Mouse (Mus musculus) liver, embryonic 12.5 days (tissue): Measurements from ENCODE around the gene Lypd4. TPM values are rescaled to one million over a fixed set of nuclear protein-coding genes. Genes with fewer than 3 reads are reported as not detected.
A peak's percentile ranks its signal among the peaks of the same experiment; 100 is the strongest.
"Not testable (repeated sequence)": the region's sequence is repeated elsewhere in the genome, so short reads cannot be mapped to it uniquely, and the experiment has no call there.

Experiments used
- ATAC-seq: fragments of 200-750 bp; cut with Nextera tagmentation; 2 replicates; pipeline ENCODE4 v1.8.0; 2017; ENCODE audit warnings: moderate number of reproducible peaks, mild to moderate bottlenecking, moderate library complexity
- H3K27ac ChIP-seq: fragments of 300-500 bp; sonication (generic); 2 replicates; pipeline ENCODE4 v1.5.1; 2016; ENCODE audit warnings: mild to moderate bottlenecking
- H3K27me3 ChIP-seq: fragments of 300-500 bp; sonication (generic); replicated peaks from 2 replicates; pipeline ENCODE4 v1.6.1; 2016; ENCODE audit warnings: mild to moderate bottlenecking, moderate library complexity
- H3K36me3 ChIP-seq: fragments of 300-500 bp; sonication (generic); 2 replicates; pipeline ENCODE4 v1.6.1; 2016; ENCODE audit warnings: mild to moderate bottlenecking, moderate library complexity
- H3K4me1 ChIP-seq: fragments of 300-500 bp; sonication (generic); 2 replicates; pipeline ENCODE4 v1.6.1; 2016
- H3K4me2 ChIP-seq: fragments of 300-500 bp; sonication (generic); 2 replicates; pipeline ENCODE4 v1.6.1; 2016; ENCODE audit warnings: mild to moderate bottlenecking, moderate library complexity
- H3K4me3 ChIP-seq: fragments of 300-500 bp; sonication (generic); 2 replicates; pipeline ENCODE4 v1.5.1; 2016; ENCODE audit warnings: mild to moderate bottlenecking, moderate library complexity
- H3K9ac ChIP-seq: fragments of 300-500 bp; sonication (generic); 2 replicates; pipeline ENCODE4 v1.6.1; 2016; ENCODE audit warnings: mild to moderate bottlenecking, moderate library complexity
- H3K9me3 ChIP-seq: fragments of 300-500 bp; sonication (generic); replicated peaks from 2 replicates; pipeline ENCODE4 v1.6.1; 2016; ENCODE audit warnings: mild to moderate bottlenecking, moderate library complexity
- WGBS: fragments of 180-500 bp; shearing (Covaris S2); methylation state at CpG from one replicate; pipeline ENCODE4 v1.1.7; 2016; ENCODE audit not compliant: insufficient replicate concordance; 5-methylcytosine and 5-hydroxymethylcytosine counted together
- polyA plus RNA-seq: library from polyadenylated mRNA; unstranded; fragments of >200 nt; fragmentation: Nextera tagmentation; extraction: Ambion mirVana; gene quantifications from 2 replicates; pipeline ENCODE4 v1.2.1, GENCODE M21; 2016

Gene Lypd4
- polyA plus RNA-seq, 1 experiment from 2014 or later: not detected

DNA sequence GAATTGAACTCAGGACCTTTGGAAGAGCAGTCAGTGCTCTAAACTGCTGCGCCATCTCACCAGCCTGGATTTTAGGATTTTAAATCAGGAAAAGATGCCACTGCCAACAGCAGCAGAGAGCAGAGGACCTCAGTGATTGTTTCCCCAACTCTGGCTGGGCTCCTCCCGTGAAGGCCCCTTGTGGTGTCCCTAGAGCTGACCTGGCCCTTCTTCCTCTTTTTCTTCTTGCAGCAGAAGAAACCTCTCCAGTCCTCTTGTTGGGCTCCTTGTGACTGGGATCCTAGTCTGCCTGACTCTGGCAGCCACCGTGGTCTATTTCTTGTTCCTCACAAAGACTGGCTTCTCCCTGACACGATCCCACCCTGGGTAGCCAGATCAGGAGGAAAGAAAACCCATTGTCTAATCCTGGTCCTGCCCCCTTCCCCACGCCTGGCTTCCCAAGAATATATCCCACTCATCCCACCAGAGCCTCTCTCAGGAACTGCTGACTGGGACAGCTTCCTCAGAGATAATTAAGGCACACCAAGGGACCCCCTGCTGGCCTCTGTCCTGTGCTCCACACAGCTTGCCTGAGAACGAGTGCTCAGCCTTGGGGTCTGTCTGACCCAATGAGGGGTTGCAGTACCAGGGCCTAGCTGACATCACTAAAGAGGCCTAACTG is 13.2 kb downstream of the Lypd4 start:
- 0 out of 2 replicates have a peak overlapping the region, but pooled peaks have one; percentile 4 for H3K9ac ChIP-seq
- no peak for ATAC-seq
- H3K4me1 ChIP-seq: peaks cover 97% of the 10 kb centered on the region
- H3K9me3 ChIP-seq: no peaks in the 10 kb centered on the region
- 44% methylated on average over 6 of the region's 6 CpGs for WGBS
- no peaks in the 10 kb centered on the region for H3K27me3 ChIP-seq
- no peak overlapping the region for H3K4me2 ChIP-seq
- H3K4me3 ChIP-seq: no peak overlapping the region
- H3K27ac ChIP-seq: peak overlapping the region; percentile 96; the same call in 1 of the 2 replicates
- no peaks in the 10 kb centered on the region for H3K36me3 ChIP-seq

GRCm38 (mm10) chr7:24853695-24854094 is 16.0 kb downstream of the Lypd4 start:
- no peaks in the 10 kb centered on the region for H3K27me3 ChIP-seq
- H3K9ac ChIP-seq: peak overlapping the region; percentile 70
- H3K9me3 ChIP-seq: no peaks in the 10 kb centered on the region
- 33% methylated on average over 7 of the region's 7 CpGs for WGBS
- peak overlapping the region; percentile 99 for H3K27ac ChIP-seq
- H3K4me1 ChIP-seq: peaks cover 94% of the 10 kb centered on the region
- H3K36me3 ChIP-seq: no peaks in the 10 kb centered on the region
- H3K4me2 ChIP-seq: peak overlapping the region; percentile 75
- no peak for ATAC-seq
- H3K4me3 ChIP-seq: peak overlapping the region; percentile 10; the same call in 1 of the 2 replicates

- peak overlapping the region; percentile 70 for H3K9ac ChIP-seq
- no peaks in the 10 kb centered on the region for H3K27me3 ChIP-seq
- peak overlapping the region; percentile 75 for H3K4me2 ChIP-seq
- H3K4me1 ChIP-seq: peaks cover 89% of the 10 kb centered on the region
- H3K4me3 ChIP-seq: peak overlapping the region; percentile 10; the same call in 1 of the 2 replicates
- H3K9me3 ChIP-seq: no peaks in the 10 kb centered on the region
- H3K36me3 ChIP-seq: no peaks in the 10 kb centered on the region
- peak overlapping the region; percentile 99 for H3K27ac ChIP-seq
- peak; percentile 76 for ATAC-seq
These were observed 16.5 kb downstream of the Lypd4 start for GRCm38 (mm10) chr7:24853233-24853563.

DNA sequence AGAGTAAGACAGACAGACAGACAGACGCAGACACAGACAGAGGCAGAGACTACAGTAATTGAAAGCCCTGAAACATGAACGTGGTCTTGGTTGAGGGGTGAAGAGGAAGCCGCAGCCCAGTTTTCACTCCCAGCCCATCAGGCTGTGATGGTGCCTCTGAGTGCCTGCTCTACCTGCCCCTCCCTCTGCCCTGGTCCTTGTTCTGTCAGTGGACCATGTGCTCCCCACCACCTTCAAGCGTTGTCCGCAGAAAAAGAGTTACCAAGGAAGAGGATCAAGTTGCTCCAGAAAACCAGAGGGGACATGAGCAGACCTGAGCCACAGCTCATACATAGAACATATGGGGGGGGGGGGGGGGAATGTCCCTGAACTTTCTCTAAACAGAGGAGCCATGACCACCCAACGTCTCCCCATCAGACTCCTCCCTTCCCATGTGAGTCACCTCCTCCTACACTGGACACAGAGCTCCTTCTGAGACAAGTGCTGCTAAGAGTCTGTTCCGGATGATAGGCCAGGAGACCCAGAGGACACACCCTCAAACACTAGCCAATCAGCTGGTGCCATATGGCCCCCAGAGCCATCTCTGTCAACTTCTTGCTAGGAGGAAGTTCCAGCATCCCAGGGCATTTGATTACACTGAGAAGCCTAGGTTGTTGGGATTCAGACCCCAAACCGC is 17.0 kb downstream of the Lypd4 start:
- peak overlapping the region; percentile 99 for H3K27ac ChIP-seq
- 33% methylated on average over 8 of the region's 8 CpGs for WGBS
- no peaks in the 10 kb centered on the region for H3K27me3 ChIP-seq
- no peaks in the 10 kb centered on the region for H3K36me3 ChIP-seq
- H3K4me2 ChIP-seq: peak overlapping the region; percentile 75
- peak; percentile 95 for ATAC-seq
- peak overlapping the region; percentile 55 for H3K4me3 ChIP-seq
- H3K4me1 ChIP-seq: peaks cover 84% of the 10 kb centered on the region
- peak overlapping the region; percentile 76 for H3K9ac ChIP-seq
- no peaks in the 10 kb centered on the region for H3K9me3 ChIP-seq

DNA sequence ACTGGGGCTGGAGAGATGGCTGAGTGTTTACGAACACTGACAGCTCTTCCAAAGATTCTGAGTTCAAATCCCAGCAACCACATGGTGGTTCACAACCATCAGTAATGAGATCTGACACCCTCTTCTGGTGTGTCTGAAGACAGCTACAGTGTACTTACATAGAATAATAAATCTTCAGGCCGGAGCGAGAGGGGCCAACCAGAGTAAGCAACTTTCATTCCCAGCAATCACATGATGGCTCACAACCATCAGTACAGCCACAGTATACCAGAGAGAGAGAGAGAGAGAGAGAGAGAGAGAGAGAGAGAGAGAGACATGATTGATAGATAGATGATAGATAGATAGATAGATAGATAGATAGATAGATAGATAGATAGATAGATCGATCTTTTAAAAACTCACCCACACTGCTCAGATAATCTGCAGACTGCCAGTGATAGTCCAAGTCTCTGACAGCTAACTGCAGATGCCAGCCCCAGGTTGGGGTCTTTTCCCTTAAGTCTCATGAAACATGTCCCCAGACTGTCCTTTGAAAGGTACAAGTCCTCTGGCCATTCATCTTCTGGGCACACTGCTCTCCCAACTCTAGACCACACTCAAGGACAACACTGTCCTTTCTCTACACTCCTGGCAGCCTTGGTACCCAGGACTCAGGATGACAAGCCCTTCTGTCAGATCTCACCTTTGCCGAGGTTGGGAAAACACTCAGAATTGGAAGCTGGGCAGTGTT is 18.0 kb downstream of the Lypd4 start:
- Histone ChIP-seq H3K4me1 (peaks cover 81% of the 10 kb centered on the region), H3K9me3 (no peaks in the 10 kb centered on the region), H3K9ac (peak overlapping the region; percentile 76), H3K27ac (peak overlapping the region; percentile 99), H3K4me2 (peak overlapping the region; percentile 75), H3K4me3 (peak overlapping the region; percentile 55), H3K36me3 (no peaks in the 10 kb centered on the region), H3K27me3 (no peaks in the 10 kb centered on the region)
- 60% methylated on average over 5 of the region's 5 CpGs for WGBS
- ATAC-seq: no peak

- ATAC-seq: peak; percentile 48
- H3K27ac ChIP-seq: peak overlapping the region; percentile 99
- H3K9me3 ChIP-seq: no peaks in the 10 kb centered on the region
- no peaks in the 10 kb centered on the region for H3K36me3 ChIP-seq
- H3K9ac ChIP-seq: peak overlapping the region; percentile 76
- 6% methylated on average over 6 of the region's 6 CpGs for WGBS
- peaks cover 83% of the 10 kb centered on the region for H3K4me1 ChIP-seq
- H3K4me2 ChIP-seq: peak overlapping the region; percentile 75
- H3K4me3 ChIP-seq: peak overlapping the region; percentile 55
- no peaks in the 10 kb centered on the region for H3K27me3 ChIP-seq
These were observed 18.8 kb downstream of the Lypd4 start for GRCm38 (mm10) chr7:24850899-24851303.

GRCm38 (mm10) chr7:24850162-24850561 is 19.6 kb downstream of the Lypd4 start:
- H3K36me3 ChIP-seq: no peaks in the 10 kb centered on the region
- H3K4me2 ChIP-seq: peak overlapping the region; percentile 75
- ATAC-seq: no peak
- no peaks in the 10 kb centered on the region for H3K27me3 ChIP-seq
- peak overlapping the region; percentile 76 for H3K9ac ChIP-seq
- H3K4me1 ChIP-seq: peaks cover 83% of the 10 kb centered on the region
- no peaks in the 10 kb centered on the region for H3K9me3 ChIP-seq
- WGBS: 22% methylated on average over 5 of the region's 5 CpGs
- H3K27ac ChIP-seq: peak overlapping the region; percentile 99
- H3K4me3 ChIP-seq: peak overlapping the region; percentile 55

DNA sequence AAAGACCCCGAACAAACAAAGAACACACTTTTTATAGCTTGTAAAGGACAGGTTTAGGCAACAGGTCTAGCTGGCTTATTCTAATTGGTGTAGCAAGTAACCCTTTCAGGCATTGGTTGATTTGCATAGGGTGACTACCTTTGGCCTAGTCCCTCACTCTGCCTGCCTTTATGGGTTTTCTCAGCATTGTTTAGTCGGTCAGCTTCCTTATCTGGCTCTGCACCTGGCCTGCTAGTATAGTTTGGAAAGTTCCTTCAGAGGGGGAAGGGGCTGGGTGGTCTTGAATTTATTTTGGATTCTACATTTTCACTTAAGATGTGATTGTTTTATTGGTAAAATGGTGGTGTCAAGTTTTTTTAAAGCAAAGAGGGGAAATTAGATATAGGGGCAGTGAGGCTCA is 23.2 kb downstream of the Lypd4 start:
- peaks cover 50% of the 10 kb centered on the region for H3K4me1 ChIP-seq
- H3K27me3 ChIP-seq, H3K4me2 ChIP-seq, H3K9me3 ChIP-seq, H3K4me3 ChIP-seq, ATAC-seq, H3K36me3 ChIP-seq: not testable (repeated sequence)
- H3K9ac ChIP-seq: peak overlapping the region; percentile 23; the same call in 1 of the 2 replicates
- 23% methylated on average over 2 of the region's 2 CpGs for WGBS
- H3K27ac ChIP-seq: peak overlapping the region; percentile 18; the same call in 1 of the 2 replicates

- Histone ChIP-seq H3K4me2 (peak overlapping the region; percentile 43), H3K4me1 (peaks cover 41% of the 10 kb centered on the region), H3K27ac (peak overlapping the region; percentile 18; the same call in 1 of the 2 replicates), H3K9me3 (no peaks in the 10 kb centered on the region), H3K9ac (no peak overlapping the region), H3K4me3 (no peak overlapping the region), H3K27me3 (no peaks in the 10 kb centered on the region), H3K36me3 (no peaks in the 10 kb centered on the region)
- WGBS: 5% methylated on average over 6 of the region's 6 CpGs
- peak; percentile 77 for ATAC-seq
These were observed 24.0 kb downstream of the Lypd4 start for GRCm38 (mm10) chr7:24845713-24846112.

DNA sequence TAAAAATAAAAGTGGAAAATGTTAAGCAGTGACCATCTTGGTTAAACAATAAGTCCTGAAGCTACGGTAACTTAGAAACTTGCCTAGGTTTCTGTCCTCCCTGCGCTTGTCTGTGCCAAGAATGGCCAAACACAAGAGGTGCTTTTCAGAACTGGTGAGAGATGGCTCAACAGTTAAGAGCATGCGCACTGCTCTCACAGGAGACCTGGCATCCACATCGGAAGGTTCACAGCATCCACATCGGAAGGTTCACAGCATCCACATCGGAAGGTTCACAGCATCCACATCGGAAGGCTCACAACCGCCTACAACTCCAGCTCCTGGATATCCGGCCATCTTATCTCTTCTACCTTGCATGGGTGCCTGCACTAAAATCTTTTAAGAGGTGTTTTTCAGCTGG is 24.6 kb downstream of the Lypd4 start:
- Histone ChIP-seq H3K27me3 (no peaks in the 10 kb centered on the region), H3K9me3 (no peaks in the 10 kb centered on the region), H3K4me2 (no peak overlapping the region), H3K9ac (no peak overlapping the region), H3K27ac (no peak overlapping the region), H3K4me3 (no peak overlapping the region), H3K36me3 (no peaks in the 10 kb centered on the region), H3K4me1 (peaks cover 36% of the 10 kb centered on the region)
- WGBS: 75% methylated on average over 9 of the region's 9 CpGs
- no peak for ATAC-seq

GRCm38 (mm10) chr7:24844144-24844543 is 25.6 kb downstream of the Lypd4 start:
- WGBS: 47% methylated on average over 5 of the region's 5 CpGs
- no peak for ATAC-seq
- Histone ChIP-seq H3K4me1 (peaks cover 31% of the 10 kb centered on the region), H3K9me3 (no peaks in the 10 kb centered on the region), H3K4me3 (no peak overlapping the region), H3K4me2 (no peak overlapping the region), H3K9ac (no peak overlapping the region), H3K36me3 (no peaks in the 10 kb centered on the region), H3K27ac (no peak overlapping the region), H3K27me3 (no peaks in the 10 kb centered on the region)

GRCm38 (mm10) chr7:24841009-24841408 is 28.7 kb downstream of the Lypd4 start:
- Histone ChIP-seq H3K4me3 (no peak overlapping the region), H3K4me2 (no peak overlapping the region), H3K27me3 (no peaks in the 10 kb centered on the region; the same call in 1 of the 2 replicates), H3K27ac (no peak overlapping the region), H3K9me3 (no peaks in the 10 kb centered on the region), H3K9ac (no peak overlapping the region), H3K4me1 (peaks cover 18% of the 10 kb centered on the region), H3K36me3 (no peaks in the 10 kb centered on the region)
- no peak for ATAC-seq
- WGBS: 65% methylated on average over 4 of the region's 4 CpGs
